Mouse (Mus musculus): ENCODE data around the gene Gng7. TPM values are rescaled to one million over a fixed set of nuclear protein-coding genes. Genes with fewer than 3 reads are reported as not detected.

The Gng7 gene
- polyA plus RNA-seq, 1 experiment from 2014 or later: 4.3 TPM

GRCm38 (mm10) chr10:81021547-81022110, 6.9 kb upstream of the Gng7 start:
- 12% methylated on average over 26 of the region's 26 CpGs for WGBS
- no peaks in the 10 kb centered on the region for H3K9me3 ChIP-seq (replicated peaks)
- peaks cover 63% of the 10 kb centered on the region for H3K27me3 ChIP-seq (ENCODE audit: low read depth, poor library complexity, severe bottlenecking)
- no peak for DNase-seq (ENCODE audit: low spot score)
- peak overlapping the region; percentile 19 for H3K4me3 ChIP-seq
- H3K27ac ChIP-seq: no peak overlapping the region
- no peaks in the 10 kb centered on the region for H3K36me3 ChIP-seq
- H3K4me1 ChIP-seq: peaks cover 16% of the 10 kb centered on the region

DNA sequence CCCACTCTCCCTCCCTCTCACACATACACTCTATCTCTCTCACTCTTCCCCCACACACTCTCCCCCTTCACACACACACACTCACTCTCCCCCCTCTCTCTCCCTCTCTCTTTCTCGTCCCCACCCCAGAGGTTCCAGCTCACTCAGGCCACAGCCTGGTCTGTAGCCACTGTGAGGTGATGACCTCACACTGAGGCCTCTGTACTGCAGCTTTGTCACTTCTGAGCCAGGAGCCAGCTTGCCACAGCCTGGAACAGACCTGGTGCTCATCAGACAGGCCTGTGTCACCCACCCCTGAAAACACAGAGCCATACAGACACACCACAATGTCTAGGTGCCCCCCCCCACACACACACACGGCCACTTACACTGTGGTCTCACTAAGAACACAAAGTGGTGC, 5.5 kb upstream of the Gng7 start:
- 66% methylated on average over 2 of the region's 2 CpGs for WGBS
- peaks cover 50% of the 10 kb centered on the region for H3K27me3 ChIP-seq (ENCODE audit: low read depth, poor library complexity, severe bottlenecking)
- H3K36me3 ChIP-seq: no peaks in the 10 kb centered on the region
- no peaks in the 10 kb centered on the region for H3K9me3 ChIP-seq (replicated peaks)
- peaks cover 14% of the 10 kb centered on the region for H3K4me1 ChIP-seq
- H3K4me3 ChIP-seq: no peak overlapping the region
- H3K27ac ChIP-seq: no peak overlapping the region
- DNase-seq (ENCODE audit: low spot score): no peak

GRCm38 (mm10) chr10:81019687-81020086, 4.9 kb upstream of the Gng7 start:
- WGBS: 82% methylated on average over 6 of the region's 6 CpGs
- no peak overlapping the region for H3K27ac ChIP-seq
- H3K4me3 ChIP-seq: no peak overlapping the region
- H3K27me3 ChIP-seq (ENCODE audit: low read depth, poor library complexity, severe bottlenecking): peaks cover 44% of the 10 kb centered on the region
- no peak for DNase-seq (ENCODE audit: low spot score)
- H3K4me1 ChIP-seq: peaks cover 14% of the 10 kb centered on the region
- H3K9me3 ChIP-seq (replicated peaks): no peaks in the 10 kb centered on the region
- H3K36me3 ChIP-seq: no peaks in the 10 kb centered on the region

DNA sequence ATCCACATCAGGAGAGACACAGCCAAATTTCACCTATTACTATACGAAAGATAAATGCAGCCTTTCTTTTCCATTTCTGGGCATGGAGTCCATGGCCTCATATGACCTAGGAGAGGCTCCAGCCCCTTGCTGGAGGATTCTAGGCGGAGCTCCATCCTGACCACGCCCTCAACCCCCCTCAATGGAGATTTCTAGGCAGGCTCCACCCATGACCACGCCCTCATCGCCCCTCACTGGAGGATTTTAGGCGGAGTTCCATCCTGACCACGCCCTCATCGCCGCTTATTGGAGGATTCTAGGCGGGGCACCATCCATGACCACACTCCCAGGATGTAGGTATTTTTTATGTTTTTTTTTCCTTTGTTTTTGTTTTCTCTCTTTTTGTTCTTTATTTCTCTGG, 3.6 kb upstream of the Gng7 start:
- H3K27me3 ChIP-seq (ENCODE audit: low read depth, poor library complexity, severe bottlenecking): peaks cover 40% of the 10 kb centered on the region
- H3K4me3 ChIP-seq: no peak overlapping the region
- no peak overlapping the region for H3K27ac ChIP-seq
- no peak for DNase-seq (ENCODE audit: low spot score)
- 35% methylated on average over 10 of the region's 10 CpGs for WGBS
- H3K9me3 ChIP-seq (replicated peaks): no peaks in the 10 kb centered on the region
- H3K4me1 ChIP-seq: peaks cover 24% of the 10 kb centered on the region
- H3K36me3 ChIP-seq: no peaks in the 10 kb centered on the region

DNA sequence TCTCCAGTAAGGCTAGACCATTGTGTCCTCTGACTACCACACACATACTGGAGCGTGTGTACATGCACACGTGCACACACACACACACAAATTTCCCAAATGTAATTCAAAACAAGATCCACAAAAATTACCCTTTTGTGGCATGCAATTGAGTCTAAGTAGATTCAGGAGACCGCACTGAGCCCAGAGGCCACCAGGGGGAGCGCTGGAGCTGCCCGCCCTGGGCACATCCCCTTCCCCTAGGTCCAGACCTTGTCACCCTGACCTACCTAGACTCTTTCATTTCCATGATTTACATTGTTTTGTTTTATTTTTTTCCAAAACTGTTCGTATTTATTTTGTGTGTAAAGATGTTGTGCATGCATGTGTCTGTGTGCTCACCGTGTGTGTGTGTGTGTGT, 1.9 kb upstream of the Gng7 start:
- DNase-seq (ENCODE audit: low spot score): peak; percentile 72
- no peak overlapping the region for H3K4me3 ChIP-seq
- H3K27me3 ChIP-seq (ENCODE audit: low read depth, poor library complexity, severe bottlenecking): peaks cover 25% of the 10 kb centered on the region
- H3K27ac ChIP-seq: no peak overlapping the region
- H3K9me3 ChIP-seq (replicated peaks): no peaks in the 10 kb centered on the region
- 8% methylated on average over 7 of the region's 7 CpGs for WGBS
- no peaks in the 10 kb centered on the region for H3K36me3 ChIP-seq
- H3K4me1 ChIP-seq: peaks cover 19% of the 10 kb centered on the region

- Histone ChIP-seq H3K9me3 (replicated peaks) (no peaks in the 10 kb centered on the region), H3K4me3 (no peak overlapping the region), H3K27ac (no peak overlapping the region), H3K27me3 (ENCODE audit: low read depth, poor library complexity, severe bottlenecking) (peaks cover 15% of the 10 kb centered on the region), H3K4me1 (peaks cover 16% of the 10 kb centered on the region), H3K36me3 (no peaks in the 10 kb centered on the region)
- no peak for DNase-seq (ENCODE audit: low spot score)
- whole genome bisulfite sequencing: 85% methylated on average over 2 of the region's 2 CpGs
Observed at GRCm38 (mm10) chr10:81015666-81016065, 921 bp upstream of the Gng7 start.

DNA sequence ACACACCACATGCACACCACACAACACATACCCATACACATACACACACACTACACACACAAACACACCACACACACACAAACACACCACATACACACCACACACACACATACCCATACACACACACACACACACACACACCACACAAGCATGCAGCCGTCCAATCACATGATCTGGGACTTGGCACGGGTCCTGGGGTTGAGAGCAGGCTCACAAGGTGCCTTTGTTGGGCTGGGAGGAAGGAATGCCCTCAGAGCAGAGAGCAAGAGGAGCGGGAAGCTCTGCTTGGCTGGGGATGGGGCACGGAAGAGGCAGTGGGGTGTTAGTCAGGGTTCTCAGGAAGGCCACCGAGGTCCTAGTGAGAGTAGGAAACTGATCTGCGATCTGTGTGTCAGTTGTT, 3.9 kb downstream of the Gng7 start:
- Histone ChIP-seq H3K4me3 (no peak overlapping the region), H3K4me1 (peaks cover 16% of the 10 kb centered on the region), H3K27me3 (ENCODE audit: low read depth, poor library complexity, severe bottlenecking) (peaks cover 11% of the 10 kb centered on the region; the same call in 1 of the 2 replicates), H3K36me3 (no peaks in the 10 kb centered on the region), H3K9me3 (replicated peaks) (no peaks in the 10 kb centered on the region), H3K27ac (no peak overlapping the region)
- no peak for DNase-seq (ENCODE audit: low spot score)
- WGBS: 79% methylated on average over 6 of the region's 6 CpGs

DNA sequence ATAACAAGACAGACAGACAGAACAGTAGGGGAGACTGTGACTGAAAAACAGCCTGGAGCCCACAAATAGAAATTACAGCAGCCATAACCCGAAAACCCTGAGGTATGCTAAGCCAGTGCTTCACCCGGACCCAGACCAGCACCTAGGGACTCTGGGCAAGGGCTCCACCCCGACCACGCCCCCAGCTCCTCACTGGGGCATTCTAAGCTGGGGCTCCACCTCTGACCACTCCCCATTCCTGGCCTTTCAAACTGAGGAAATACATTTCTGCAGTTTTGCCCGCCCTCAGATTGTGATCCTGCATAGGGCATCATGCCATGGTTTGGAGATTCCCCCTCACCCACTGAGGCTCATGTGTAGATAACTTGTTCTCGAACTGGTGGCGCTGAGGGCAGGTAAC, 7.5 kb downstream of the Gng7 start:
- no peak for DNase-seq (ENCODE audit: low spot score)

DNA sequence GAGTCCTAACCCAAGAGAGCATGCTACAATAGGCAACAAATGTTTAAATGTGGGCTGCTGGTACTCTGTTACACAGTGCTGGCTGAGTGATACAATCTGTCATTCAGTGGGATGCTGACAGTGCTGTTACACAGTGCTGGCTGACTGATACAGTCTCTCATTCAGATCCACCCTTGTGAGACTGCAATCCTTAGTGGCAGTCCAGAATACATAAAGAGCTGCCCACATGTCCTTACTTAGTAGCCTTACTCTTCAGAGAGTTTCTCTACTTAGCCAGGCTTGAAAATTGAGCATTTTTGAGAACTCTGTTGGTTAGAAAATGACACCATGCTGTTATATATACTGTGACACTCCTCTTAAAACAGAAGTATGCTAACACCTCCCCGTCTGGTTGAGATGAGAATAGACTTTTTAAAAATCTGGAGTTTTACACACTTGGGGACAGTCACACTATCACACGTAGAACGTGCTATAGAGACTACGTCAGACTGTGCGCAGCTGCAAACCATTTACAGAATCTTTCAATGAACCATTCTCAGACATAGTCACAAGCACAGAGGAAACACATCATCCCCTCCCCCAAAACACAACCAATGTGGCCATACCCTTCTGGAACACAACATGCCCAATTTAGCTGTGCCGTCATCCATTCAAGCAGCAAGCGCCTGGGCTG, 8.6 kb downstream of the Gng7 start:
- Histone ChIP-seq H3K4me3 (no peak overlapping the region), H3K27ac (no peak overlapping the region), H3K9me3 (replicated peaks) (no peaks in the 10 kb centered on the region), H3K36me3 (no peaks in the 10 kb centered on the region), H3K27me3 (ENCODE audit: low read depth, poor library complexity, severe bottlenecking) (peaks cover 7% of the 10 kb centered on the region; the same call in 1 of the 2 replicates), H3K4me1 (peaks cover 8% of the 10 kb centered on the region)
- 90% methylated on average over 7 of the region's 7 CpGs for WGBS
- DNase-seq (ENCODE audit: low spot score): no peak

More for the DNA sequence above, 7.5 kb downstream of the Gng7 start:
- no peak overlapping the region for H3K4me3 ChIP-seq
- WGBS: 35% methylated on average over 7 of the region's 7 CpGs
- no peaks in the 10 kb centered on the region for H3K36me3 ChIP-seq
- no peak overlapping the region for H3K27ac ChIP-seq
- no peaks in the 10 kb centered on the region for H3K9me3 ChIP-seq (replicated peaks)
- 0 out of 2 replicates have a peak, but pooled peaks cover 4% of the 10 kb centered on the region for H3K4me1 ChIP-seq
- no peaks in the 10 kb centered on the region for H3K27me3 ChIP-seq (ENCODE audit: low read depth, poor library complexity, severe bottlenecking)

DNA sequence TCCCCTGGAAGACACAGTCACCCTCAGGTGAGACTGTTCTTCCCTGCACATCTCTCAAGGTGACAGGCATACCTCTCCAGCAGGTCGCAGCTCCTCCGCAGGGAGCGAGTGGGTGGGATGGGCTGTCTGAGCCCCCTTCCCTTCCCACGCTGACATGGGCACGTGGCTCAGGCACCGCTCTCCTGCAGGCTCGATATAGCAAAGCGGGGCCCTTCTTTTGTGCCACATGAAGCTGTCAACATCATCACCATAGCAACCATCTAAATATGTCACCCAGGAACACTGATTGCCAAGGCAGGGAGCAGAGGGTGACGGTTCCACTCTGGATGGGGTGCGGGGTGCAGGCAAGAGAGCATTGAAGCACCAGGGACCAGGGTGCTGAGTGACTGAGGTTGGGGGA, 13.6 kb downstream of the Gng7 start:
- H3K4me1 ChIP-seq: peaks cover 27% of the 10 kb centered on the region
- H3K4me3 ChIP-seq: no peak overlapping the region
- no peaks in the 10 kb centered on the region for H3K36me3 ChIP-seq
- no peak overlapping the region for H3K27ac ChIP-seq
- WGBS: 72% methylated on average over 10 of the region's 10 CpGs
- H3K27me3 ChIP-seq (ENCODE audit: low read depth, poor library complexity, severe bottlenecking): peaks cover 35% of the 10 kb centered on the region
- DNase-seq (ENCODE audit: low spot score): no peak
- H3K9me3 ChIP-seq (replicated peaks): no peaks in the 10 kb centered on the region

GRCm38 (mm10) chr10:81000197-81001062, 14.3 kb downstream of the Gng7 start:
- Histone ChIP-seq H3K4me3 (0 out of 2 replicates have a peak overlapping the region, but pooled peaks have one; percentile 13), H3K27ac (no peak overlapping the region), H3K9me3 (replicated peaks) (no peaks in the 10 kb centered on the region), H3K27me3 (ENCODE audit: low read depth, poor library complexity, severe bottlenecking) (peaks cover 35% of the 10 kb centered on the region), H3K4me1 (peaks cover 27% of the 10 kb centered on the region), H3K36me3 (no peaks in the 10 kb centered on the region)
- WGBS: 49% methylated on average over 28 of the region's 28 CpGs
- DNase-seq (ENCODE audit: low spot score): no peak

GRCm38 (mm10) chr10:80999362-81000196, 15.2 kb downstream of the Gng7 start:
- 34% methylated on average over 37 of the region's 37 CpGs for WGBS

More at GRCm38 (mm10) chr10:80999362-81000196, 15.2 kb downstream of the Gng7 start:
- peak; percentile 87 for DNase-seq (ENCODE audit: low spot score)
- Histone ChIP-seq H3K9me3 (replicated peaks) (no peaks in the 10 kb centered on the region), H3K4me3 (peak overlapping the region; percentile 13; the same call in 1 of the 2 replicates), H3K36me3 (no peaks in the 10 kb centered on the region), H3K27ac (peak overlapping the region; percentile 34; the same call in 1 of the 2 replicates), H3K27me3 (ENCODE audit: low read depth, poor library complexity, severe bottlenecking) (peaks cover 40% of the 10 kb centered on the region), H3K4me1 (peaks cover 26% of the 10 kb centered on the region)
